Mouse (Mus musculus) limb, embryonic 14.5 days (tissue): ENCODE results near the gene Tbrg4. TPM values are rescaled to one million over a fixed set of nuclear protein-coding genes. Genes with fewer than 3 reads are reported as not detected.

Experiments used
- ATAC-seq: fragments of 200-750 bp; cut with Nextera tagmentation; 2 replicates; pipeline ENCODE4 v1.8.0; 2017; ENCODE audit warnings: low read depth, moderate number of reproducible peaks, moderate TSS enrichment; ENCODE audit not compliant: low FRiP score
- DNase-seq: peaks from one replicate; pipeline ENCODE4 v3.0.0-alpha.2; 2015; ENCODE audit warnings: low spot score
- H3K27ac ChIP-seq: fragments of 300-500 bp; sonication (generic); replicated peaks from 2 replicates; pipeline ENCODE4 v1.5.1; 2014; ENCODE audit warnings: low read depth, mild to moderate bottlenecking, low read length, moderate library complexity, mixed read lengths
- H3K27me3 ChIP-seq: fragments of 300-500 bp; sonication (generic); 2 replicates; pipeline ENCODE4 v1.6.1; 2014; ENCODE audit warnings: low read length, mixed read lengths; ENCODE audit not compliant: control insufficient read depth, insufficient read depth
- H3K36me3 ChIP-seq: fragments of 300-500 bp; sonication (generic); 2 replicates; pipeline ENCODE4 v1.6.1; 2014; ENCODE audit warnings: mild to moderate bottlenecking, low read length, moderate library complexity, mixed read lengths; ENCODE audit not compliant: control insufficient read depth, insufficient read depth
- H3K4me1 ChIP-seq: fragments of 300-500 bp; sonication (generic); 2 replicates; pipeline ENCODE4 v1.6.1; 2014; ENCODE audit warnings: antibody characterized with exemption, low read length, mixed read lengths; ENCODE audit not compliant: control insufficient read depth, insufficient read depth
- H3K4me2 ChIP-seq: fragments of 300-500 bp; sonication (generic); replicated peaks from 2 replicates; pipeline ENCODE4 v1.6.1; 2014; ENCODE audit warnings: low read depth, mild to moderate bottlenecking, low read length, moderate library complexity; ENCODE audit not compliant: severe bottlenecking
- H3K4me3 ChIP-seq: fragments of 300-500 bp; sonication (generic); replicated peaks from 2 replicates; pipeline ENCODE4 v1.5.1; 2014; ENCODE audit warnings: low read length
- H3K9ac ChIP-seq: fragments of 300-500 bp; sonication (generic); 2 replicates; pipeline ENCODE4 v1.6.1; 2014; ENCODE audit warnings: mild to moderate bottlenecking, low read depth, low read length, moderate library complexity; ENCODE audit not compliant: severe bottlenecking
- H3K9me3 ChIP-seq: fragments of 300-500 bp; sonication (generic); 2 replicates; pipeline ENCODE4 v1.6.1; 2016; ENCODE audit warnings: low read length; ENCODE audit not compliant: control insufficient read depth
- POLR2A ChIP-seq: fragments of 200-500 bp; IDR thresholded peaks from 2 replicates; pipeline ENCODE4 v1.8.0; 2012; ENCODE audit warnings: inconsistent platforms, mild to moderate bottlenecking, moderate library complexity, borderline replicate concordance; ENCODE audit not compliant: insufficient read depth, insufficient read length; ENCODE audit errors: extremely low read depth
- WGBS: fragments of 180-500 bp; shearing (Covaris S2); extraction: QIAGEN DNeasy Blood & Tissue Kit; methylation state at CpG from one replicate; pipeline ENCODE4 v1.1.7; 2014; 5-methylcytosine and 5-hydroxymethylcytosine counted together
- polyA plus RNA-seq, 2 experiments: library from polyadenylated mRNA; depleted of rRNA in 1 of 2; stranded (reverse) in 1 of 2; unstranded in 1 of 2; fragments of >200 nt; fragmentation: Nextera tagmentation in 1 of 2; extraction: Ambion mirVana in 1 of 2; gene quantifications; 2 replicates each; pipeline versions ENCODE4 v1.2.1 to v1.2.3; 2012 to 2014

Tbrg4 gene
- polyA plus RNA-seq, 2 experiments, result 33.8 to 108 TPM

DNA sequence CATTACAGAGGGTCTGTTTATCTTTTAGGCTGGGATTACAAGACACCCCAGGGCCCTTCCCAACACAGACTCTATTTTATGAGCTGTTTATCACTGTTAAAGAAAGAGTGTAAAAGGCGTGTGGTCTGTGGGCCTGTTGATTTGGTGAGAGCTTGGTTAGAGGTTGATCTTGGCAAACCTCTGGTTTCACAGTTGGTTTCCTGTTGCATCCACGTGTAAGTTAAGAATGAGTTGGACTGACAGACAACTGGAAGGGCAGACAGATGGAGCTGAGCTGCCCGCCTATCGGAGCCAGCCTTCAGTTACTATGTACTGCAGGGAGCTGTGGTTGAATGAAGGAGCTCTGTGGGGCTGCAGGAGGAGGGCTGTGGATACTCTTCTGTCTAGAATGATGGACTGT lies 59.4 kb downstream of the Tbrg4 start:
- no peak for TF ChIP-seq POLR2A
- 57% methylated on average over 4 of the region's 4 CpGs for WGBS
- ATAC-seq (no peak), DNase-seq (no peak)
- Histone ChIP-seq H3K4me1 (no peaks in the 10 kb centered on the region), H3K9me3 (no peaks in the 10 kb centered on the region), H3K27ac (no peak overlapping the region), H3K27me3 (no peaks in the 10 kb centered on the region), H3K9ac (no peak overlapping the region), H3K4me3 (no peak overlapping the region), H3K4me2 (no peak overlapping the region), H3K36me3 (peaks cover 19% of the 10 kb centered on the region)

Other genes starting within 250 kb of the Tbrg4 start
- 34.1 and 47.4 TPM in 2 replicates for gene Zmiz2, start 237.0 kb downstream of the Tbrg4 start, polyA plus RNA-seq (2012; rRNA removed)
- 12.4 and 12.9 TPM in 2 replicates for gene Zmiz2, start 237.0 kb downstream of the Tbrg4 start, polyA plus RNA-seq (2014; fragmentation: Nextera tagmentation; extraction: Ambion mirVana)
- gene Ppia, start 210.6 kb downstream of the Tbrg4 start, polyA plus RNA-seq (2012; rRNA removed), result 2,776 and 3,384 TPM in 2 replicates
- 4,586 and 4,744 TPM in 2 replicates for gene Ppia, start 210.6 kb downstream of the Tbrg4 start, polyA plus RNA-seq (2014; fragmentation: Nextera tagmentation; extraction: Ambion mirVana)
- 203 and 273 TPM in 2 replicates for gene H2afv, start 181.6 kb downstream of the Tbrg4 start, polyA plus RNA-seq (2012; rRNA removed)
- gene H2afv, start 181.6 kb downstream of the Tbrg4 start, polyA plus RNA-seq (2014; fragmentation: Nextera tagmentation; extraction: Ambion mirVana), result 548 and 588 TPM in 2 replicates
- gene Purb, start 150.2 kb downstream of the Tbrg4 start, polyA plus RNA-seq (2012; rRNA removed), result 17.6 and 20.9 TPM in 2 replicates
- gene Purb, start 150.2 kb downstream of the Tbrg4 start, polyA plus RNA-seq (2014; fragmentation: Nextera tagmentation; extraction: Ambion mirVana), result 24.8 and 27.1 TPM in 2 replicates
- gene Myo1g, start 105.1 kb downstream of the Tbrg4 start, polyA plus RNA-seq (2012; rRNA removed), result 3.9 and 5.0 TPM in 2 replicates
- gene Myo1g, start 105.1 kb downstream of the Tbrg4 start, polyA plus RNA-seq (2014; fragmentation: Nextera tagmentation; extraction: Ambion mirVana), result 3.1 and 3.2 TPM in 2 replicates
- gene Ccm2, start 79.2 kb downstream of the Tbrg4 start, polyA plus RNA-seq (2012; rRNA removed), result 104 and 123 TPM in 2 replicates
- 96.0 and 98.9 TPM in 2 replicates for gene Ccm2, start 79.2 kb downstream of the Tbrg4 start, polyA plus RNA-seq (2014; fragmentation: Nextera tagmentation; extraction: Ambion mirVana)
- gene Nacad, start 20.0 kb downstream of the Tbrg4 start, polyA plus RNA-seq (2012; rRNA removed), result 2.0 and 2.1 TPM in 2 replicates
- 0.89 and 1.7 TPM in 2 replicates for gene Nacad, start 20.0 kb downstream of the Tbrg4 start, polyA plus RNA-seq (2014; fragmentation: Nextera tagmentation; extraction: Ambion mirVana)
- gene Wap, start 12.6 kb upstream of the Tbrg4 start, polyA plus RNA-seq (2012; rRNA removed), result not detected in 2 replicates
- not detected in 2 replicates for gene Wap, start 12.6 kb upstream of the Tbrg4 start, polyA plus RNA-seq (2014; fragmentation: Nextera tagmentation; extraction: Ambion mirVana)
- gene Ramp3, start 32.5 kb upstream of the Tbrg4 start, polyA plus RNA-seq (2012; rRNA removed), result 10.3 and 11.3 TPM in 2 replicates
- 4.5 and 6.7 TPM in 2 replicates for gene Ramp3, start 32.5 kb upstream of the Tbrg4 start, polyA plus RNA-seq (2014; fragmentation: Nextera tagmentation; extraction: Ambion mirVana)
- gene Gm11983, start 211.6 kb upstream of the Tbrg4 start, polyA plus RNA-seq (2012; rRNA removed), result not detected in 2 replicates
- gene Gm11983, start 211.6 kb upstream of the Tbrg4 start, polyA plus RNA-seq (2014; fragmentation: Nextera tagmentation; extraction: Ambion mirVana), result not detected in 2 replicates